Mouse (Mus musculus): ENCODE data around the gene Necab3. TPM values are rescaled to one million over a fixed set of nuclear protein-coding genes. Genes with fewer than 3 reads are reported as not detected.

Gene Necab3
- polyA plus RNA-seq, 1 experiment: 0.31 TPM

DNA sequence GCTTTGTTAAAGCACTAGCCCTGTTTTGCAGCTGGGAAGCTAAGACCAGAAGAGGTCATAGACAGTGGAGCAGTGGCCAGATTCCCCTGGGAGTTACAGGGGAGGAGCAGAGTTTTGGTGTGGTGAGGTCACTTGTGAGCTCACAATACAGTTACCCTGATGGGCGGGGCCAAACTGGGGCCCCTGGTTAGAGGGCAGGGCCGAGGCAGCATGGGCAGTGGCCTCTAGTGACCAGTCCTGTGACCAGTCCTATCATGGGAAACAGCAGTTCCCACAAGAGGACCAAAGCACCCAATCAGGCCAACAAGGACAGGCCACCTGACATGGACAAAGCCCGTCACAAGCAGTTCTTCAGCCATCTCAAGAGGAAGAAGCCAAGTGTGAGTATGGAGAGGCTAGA is 10.0 kb downstream of the Necab3 start:
- Histone ChIP-seq H3K36me3 (replicated peaks; ENCODE audit: low read length) (peaks cover 45% of the 10 kb centered on the region), H3K4me3 (replicated peaks) (peak overlapping the region; percentile 90), H3K9me3 (no peaks in the 10 kb centered on the region), H3K4me1 (peaks cover 31% of the 10 kb centered on the region), H3K27me3 (replicated peaks) (peaks cover 28% of the 10 kb centered on the region)
- TF ChIP-seq FLI1 (IDR thresholded peaks at IDR 0.05; ENCODE audit: low read length): no peak
- no peak for TF ChIP-seq GATA1 (IDR thresholded peaks at IDR 0.05; ENCODE audit: borderline replicate concordance, low read length)

DNA sequence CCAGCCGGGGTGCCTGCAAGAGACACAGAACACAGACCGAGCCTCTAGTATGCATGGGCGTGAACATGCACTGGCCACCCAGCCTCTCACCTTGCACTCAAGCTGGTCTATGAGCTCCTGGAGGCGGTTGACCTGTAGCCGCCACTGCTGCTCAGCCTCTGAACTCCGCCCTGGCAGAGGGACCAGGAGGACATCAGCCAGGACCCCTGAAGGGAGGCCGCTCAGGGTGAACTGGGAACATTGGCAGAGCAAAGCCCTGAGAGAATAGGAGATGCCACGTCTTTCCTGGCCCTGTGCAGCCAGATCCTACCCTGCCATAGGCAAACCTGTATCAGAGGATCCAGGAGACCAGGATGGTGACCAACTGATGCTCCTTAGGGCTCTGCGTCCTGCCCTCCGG is 12.0 kb downstream of the Necab3 start, which contains the start of gene 1700003F12Rik:
Gene 1700003F12Rik, plus strand, starts transcription at position 375 of the 400 bp plus-strand sequence.
- Histone ChIP-seq H3K27me3 (replicated peaks) (peaks cover 19% of the 10 kb centered on the region), H3K4me3 (replicated peaks) (no peak within 1 kb of the TSS), H3K9me3 (no peaks in the 10 kb centered on the region), H3K36me3 (replicated peaks; ENCODE audit: low read length) (peaks cover 36% of the 10 kb centered on the region), H3K4me1 (peaks cover 22% of the 10 kb centered on the region)
- no peak for TF ChIP-seq GATA1 (IDR thresholded peaks at IDR 0.05; ENCODE audit: borderline replicate concordance, low read length)
- no peak for TF ChIP-seq FLI1 (IDR thresholded peaks at IDR 0.05; ENCODE audit: low read length)

DNA sequence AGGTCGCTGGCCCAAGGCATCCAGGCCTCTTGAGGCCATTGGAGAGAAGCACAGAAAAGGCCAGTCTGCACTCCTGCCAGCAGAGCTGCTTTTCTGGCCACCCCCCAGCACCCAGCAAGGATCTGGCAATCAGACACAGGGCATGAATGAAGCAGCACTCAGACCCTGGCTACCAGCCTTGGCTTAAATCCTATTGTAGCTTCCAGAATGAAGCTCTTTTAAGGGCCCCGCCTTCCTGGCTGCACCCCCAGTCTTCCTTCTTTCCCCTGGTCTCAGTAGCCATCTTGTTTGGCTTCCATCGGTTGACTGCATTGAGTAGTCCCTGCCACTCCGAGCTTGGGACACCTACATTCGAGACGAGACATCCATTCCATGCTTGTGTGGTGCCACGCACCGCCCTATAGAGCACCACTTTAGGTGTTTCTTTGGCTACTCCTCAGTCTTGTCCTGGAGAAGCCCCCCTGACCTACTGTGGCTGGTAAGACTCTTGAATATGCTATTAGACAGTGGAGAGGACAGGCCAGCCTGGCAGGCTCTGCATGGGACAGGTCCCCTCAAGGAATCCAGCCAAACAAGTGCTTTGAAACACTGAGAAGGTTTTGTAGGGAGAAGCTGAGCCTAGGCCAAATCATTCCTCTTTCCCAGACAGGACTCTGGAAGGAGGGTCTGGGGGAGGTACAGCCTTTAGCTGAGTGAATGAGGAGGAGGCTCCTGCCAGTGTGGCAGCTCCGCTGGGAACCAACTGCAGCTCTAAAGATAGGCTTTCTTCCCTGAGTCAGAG is 14.9 kb downstream of the Necab3 start:
- peaks cover 16% of the 10 kb centered on the region for H3K4me1 ChIP-seq
- no peak for TF ChIP-seq FLI1 (IDR thresholded peaks at IDR 0.05; ENCODE audit: low read length)
- H3K36me3 ChIP-seq (replicated peaks; ENCODE audit: low read length): peaks cover 53% of the 10 kb centered on the region
- no peak overlapping the region for H3K4me3 ChIP-seq (replicated peaks)
- H3K27me3 ChIP-seq (replicated peaks): peaks cover 3% of the 10 kb centered on the region
- no peaks in the 10 kb centered on the region for H3K9me3 ChIP-seq

DNA sequence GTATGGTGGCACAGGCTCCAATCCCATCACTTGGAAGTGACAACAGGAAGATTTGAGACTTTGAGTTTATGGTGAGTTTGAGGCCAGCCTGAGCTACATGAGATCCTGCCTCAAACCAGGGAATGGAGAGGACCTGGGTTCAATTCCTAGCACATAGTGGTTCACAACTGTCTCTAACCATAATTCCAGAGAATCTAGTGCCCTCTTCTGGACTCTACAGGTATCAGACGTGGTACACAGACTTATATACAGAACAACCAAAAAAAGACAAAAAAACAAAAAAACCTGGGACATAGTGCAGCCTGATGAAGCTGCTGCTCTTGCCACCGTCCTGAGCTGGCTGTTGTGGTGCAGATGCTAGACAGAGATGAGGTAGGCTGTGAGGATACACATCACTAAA is 17.1 kb downstream of the Necab3 start:
- Histone ChIP-seq H3K4me3 (replicated peaks) (no peak overlapping the region), H3K4me1 (peaks cover 24% of the 10 kb centered on the region), H3K9me3 (no peaks in the 10 kb centered on the region), H3K36me3 (replicated peaks; ENCODE audit: low read length) (peaks cover 64% of the 10 kb centered on the region), H3K27me3 (replicated peaks) (no peaks in the 10 kb centered on the region)
- TF ChIP-seq GATA1 (IDR thresholded peaks at IDR 0.05; ENCODE audit: borderline replicate concordance, low read length): no peak
- TF ChIP-seq FLI1 (IDR thresholded peaks at IDR 0.05; ENCODE audit: low read length): no peak

DNA sequence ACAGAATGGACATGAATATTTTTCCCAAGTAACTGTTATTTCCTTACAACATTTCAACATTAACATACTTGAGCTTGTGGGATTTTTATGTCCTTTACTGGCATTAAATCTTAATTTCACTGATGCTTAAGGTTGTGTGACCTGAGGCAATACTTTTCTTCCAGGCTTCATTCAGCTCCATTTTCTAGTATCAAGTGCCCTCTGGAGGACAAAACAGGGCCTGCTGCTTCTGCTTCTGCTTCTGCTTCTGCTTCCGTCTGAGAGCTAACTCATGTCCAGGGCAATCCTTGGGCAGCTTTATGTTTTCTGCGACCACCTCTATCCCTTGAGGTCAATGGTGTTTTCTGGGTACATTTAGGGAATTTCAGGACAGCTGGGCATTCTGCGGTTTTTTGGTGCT is 19.0 kb downstream of the Necab3 start:
- Histone ChIP-seq H3K27me3 (replicated peaks) (no peaks in the 10 kb centered on the region), H3K36me3 (replicated peaks; ENCODE audit: low read length) (peaks cover 67% of the 10 kb centered on the region)
- TF ChIP-seq FLI1 (IDR thresholded peaks at IDR 0.05; ENCODE audit: low read length) (no peak), GATA1 (IDR thresholded peaks at IDR 0.05; ENCODE audit: borderline replicate concordance, low read length) (no peak)

DNA sequence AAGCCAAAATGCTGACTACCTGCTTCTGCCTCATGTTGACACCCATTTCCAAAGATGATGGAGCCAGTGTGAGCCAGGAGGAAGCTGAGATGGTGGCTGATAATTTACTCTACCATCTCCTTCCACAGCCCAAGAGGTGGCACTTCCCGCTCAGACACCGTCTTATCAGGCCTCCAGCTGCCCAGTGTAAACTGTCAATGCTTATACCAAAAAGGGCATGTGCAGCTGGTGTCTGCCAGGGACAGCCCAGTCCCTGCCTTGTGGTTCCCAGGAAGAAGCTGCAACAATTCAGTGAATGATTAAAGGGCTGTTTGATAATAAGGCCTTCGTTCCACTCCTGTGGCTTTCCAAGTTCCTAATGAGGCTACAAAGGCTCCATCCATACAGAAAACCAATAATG is 20.0 kb downstream of the Necab3 start:
- Histone ChIP-seq H3K36me3 (replicated peaks; ENCODE audit: low read length) (peaks cover 75% of the 10 kb centered on the region), H3K4me1 (peaks cover 27% of the 10 kb centered on the region)
- TF ChIP-seq FLI1 (IDR thresholded peaks at IDR 0.05; ENCODE audit: low read length) (no peak), GATA1 (IDR thresholded peaks at IDR 0.05; ENCODE audit: borderline replicate concordance, low read length) (no peak)

More for the DNA sequence above, 19.0 kb downstream of the Necab3 start:
- Histone ChIP-seq H3K4me1 (peaks cover 25% of the 10 kb centered on the region), H3K4me3 (replicated peaks) (no peak overlapping the region), H3K9me3 (no peaks in the 10 kb centered on the region)

DNA sequence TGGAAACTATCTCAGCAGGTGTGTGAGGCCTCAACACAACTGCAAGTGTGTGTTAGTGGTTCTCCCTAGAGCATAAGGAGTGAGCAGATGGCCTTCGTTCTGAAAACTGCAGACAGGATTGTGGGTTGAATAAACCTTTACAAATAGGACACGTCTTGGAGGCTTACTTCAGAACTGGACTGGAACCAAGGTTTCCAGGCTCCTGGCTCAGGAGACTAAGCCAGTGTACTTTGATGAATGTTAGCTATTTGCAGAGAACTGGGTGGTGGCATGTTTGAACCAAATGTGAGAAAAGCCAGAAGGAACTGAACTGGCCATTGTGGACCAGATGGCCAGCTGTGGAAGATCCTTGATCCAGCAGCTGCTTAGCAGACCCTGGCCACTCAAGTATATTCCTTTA is 20.4 kb downstream of the Necab3 start:
- Histone ChIP-seq H3K9me3 (no peaks in the 10 kb centered on the region), H3K27me3 (replicated peaks) (no peaks in the 10 kb centered on the region), H3K4me1 (peaks cover 27% of the 10 kb centered on the region), H3K36me3 (replicated peaks; ENCODE audit: low read length) (peaks cover 75% of the 10 kb centered on the region), H3K4me3 (replicated peaks) (no peak overlapping the region)
- no peak for TF ChIP-seq FLI1 (IDR thresholded peaks at IDR 0.05; ENCODE audit: low read length)

More for the DNA sequence above, 20.0 kb downstream of the Necab3 start:
- Histone ChIP-seq H3K27me3 (replicated peaks) (no peaks in the 10 kb centered on the region), H3K4me3 (replicated peaks) (no peak overlapping the region), H3K9me3 (no peaks in the 10 kb centered on the region)

DNA sequence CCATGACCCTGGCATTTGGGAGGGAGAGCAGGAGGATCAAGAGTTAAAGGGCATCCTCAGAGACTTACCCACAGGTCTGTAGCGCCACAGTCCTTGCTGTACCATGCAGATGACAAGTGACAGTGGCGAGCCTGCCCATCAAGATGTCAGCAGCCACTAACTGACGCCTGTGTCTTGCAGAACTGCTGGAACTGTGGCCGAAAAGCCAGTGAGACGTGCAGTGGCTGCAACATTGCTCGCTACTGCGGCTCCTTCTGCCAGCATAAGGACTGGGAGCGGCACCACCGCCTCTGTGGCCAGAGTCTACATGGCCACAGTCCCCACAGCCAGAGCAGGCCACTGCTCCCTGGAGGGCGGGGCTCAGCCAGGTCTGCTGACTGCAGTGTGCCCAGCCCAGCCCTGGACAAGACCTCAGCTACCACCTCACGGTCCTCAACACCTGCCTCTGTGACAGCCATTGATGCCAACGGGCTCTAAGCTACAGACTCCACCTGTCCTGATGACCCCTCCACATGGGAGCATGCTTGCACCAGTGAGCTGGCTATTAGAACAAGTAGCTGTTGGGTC is 23.9 kb downstream of the Necab3 start:
- H3K9me3 ChIP-seq: no peaks in the 10 kb centered on the region
- H3K4me1 ChIP-seq: peaks cover 34% of the 10 kb centered on the region
- peak overlapping the region; percentile 3 for H3K4me3 ChIP-seq (replicated peaks)
- H3K27me3 ChIP-seq (replicated peaks): no peaks in the 10 kb centered on the region
- H3K36me3 ChIP-seq (replicated peaks; ENCODE audit: low read length): peaks cover 88% of the 10 kb centered on the region
- no peak for TF ChIP-seq GATA1 (IDR thresholded peaks at IDR 0.05; ENCODE audit: borderline replicate concordance, low read length)
- TF ChIP-seq FLI1 (IDR thresholded peaks at IDR 0.05; ENCODE audit: low read length): no peak

DNA sequence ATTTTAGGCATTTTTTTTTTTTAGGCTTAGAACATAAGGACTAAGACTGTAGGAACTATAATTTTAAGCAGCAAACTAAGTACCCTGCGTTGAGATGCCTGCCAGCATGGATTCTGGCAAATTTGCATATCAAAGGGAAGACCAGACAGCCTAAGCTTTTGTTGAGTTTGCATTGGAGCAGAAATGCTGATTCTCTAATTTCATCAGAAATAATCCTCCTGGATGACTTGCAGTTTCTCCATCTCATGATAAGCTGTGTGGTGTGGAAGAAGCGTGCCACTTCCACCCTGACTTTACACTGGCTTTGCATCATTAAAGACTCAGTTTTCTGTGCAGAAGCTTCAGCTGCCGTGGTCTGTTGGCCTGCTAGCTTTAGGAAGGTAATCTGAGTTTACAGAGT is 25.8 kb downstream of the Necab3 start:
- no peaks in the 10 kb centered on the region for H3K9me3 ChIP-seq
- H3K36me3 ChIP-seq (replicated peaks; ENCODE audit: low read length): peaks cover 90% of the 10 kb centered on the region
- TF ChIP-seq GATA1 (IDR thresholded peaks at IDR 0.05; ENCODE audit: borderline replicate concordance, low read length) (no peak), FLI1 (IDR thresholded peaks at IDR 0.05; ENCODE audit: low read length) (no peak)
- H3K27me3 ChIP-seq (replicated peaks): no peaks in the 10 kb centered on the region
- H3K4me1 ChIP-seq: peaks cover 19% of the 10 kb centered on the region
- no peak overlapping the region for H3K4me3 ChIP-seq (replicated peaks)

DNA sequence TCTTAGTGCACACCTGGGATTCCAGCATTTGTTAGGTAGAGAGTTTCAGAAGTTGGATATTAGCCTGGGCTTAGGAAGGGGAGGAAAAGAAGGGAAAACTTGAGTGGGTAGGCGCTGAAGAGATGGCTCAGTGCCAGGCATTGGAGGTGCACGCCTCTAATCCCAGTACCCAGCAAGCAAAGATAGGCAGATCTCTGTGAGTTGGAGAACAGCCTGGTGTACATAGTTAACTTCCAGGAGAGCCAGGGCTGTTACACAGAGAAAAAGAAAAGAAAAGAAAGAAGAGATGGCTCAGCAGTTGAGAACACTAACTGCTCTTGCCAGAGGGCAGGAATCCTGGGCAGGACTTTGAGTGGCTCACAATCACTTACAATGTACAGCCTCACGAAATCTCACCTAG is 32.2 kb downstream of the Necab3 start:
- Histone ChIP-seq H3K27me3 (replicated peaks) (no peaks in the 10 kb centered on the region), H3K36me3 (replicated peaks; ENCODE audit: low read length) (peaks cover 91% of the 10 kb centered on the region), H3K4me1 (peaks cover 12% of the 10 kb centered on the region), H3K4me3 (replicated peaks) (no peak overlapping the region), H3K9me3 (no peaks in the 10 kb centered on the region)
- TF ChIP-seq FLI1 (IDR thresholded peaks at IDR 0.05; ENCODE audit: low read length) (no peak), GATA1 (IDR thresholded peaks at IDR 0.05; ENCODE audit: borderline replicate concordance, low read length) (no peak)
